Mouse (Mus musculus): ENCODE results near the gene Mkrn1.
A peak's percentile ranks its signal among the peaks of the same experiment; 100 is the strongest.
"Not testable (repeated sequence)": the region's sequence is repeated elsewhere in the genome, so short reads cannot be mapped to it uniquely, and the experiment has no call there.

Mkrn1 gene

GRCm38 (mm10) chr6:39430722-39431121 lies 10.5 kb upstream of the Mkrn1 start:
- no peak for DNase-seq (ENCODE audit: low spot score)

GRCm38 (mm10) chr6:39429007-39429788 lies 8.9 kb upstream of the Mkrn1 start:
- DNase-seq (ENCODE audit: low spot score) = no peak

- DNase-seq (ENCODE audit: low spot score) = no peak
Measured at GRCm38 (mm10) chr6:39427276-39428003, 7.2 kb upstream of the Mkrn1 start.

GRCm38 (mm10) chr6:39426725-39427124 lies 6.5 kb upstream of the Mkrn1 start:
- no peak for DNase-seq (ENCODE audit: low spot score)

GRCm38 (mm10) chr6:39425181-39425580 lies 4.9 kb upstream of the Mkrn1 start:
- DNase-seq (ENCODE audit: low spot score) = no peak

- DNase-seq (ENCODE audit: low spot score) = no peak
Measured at GRCm38 (mm10) chr6:39423686-39424085, 3.4 kb upstream of the Mkrn1 start.

- no peak for DNase-seq (ENCODE audit: low spot score)
Measured at GRCm38 (mm10) chr6:39423130-39423551, 2.9 kb upstream of the Mkrn1 start.

GRCm38 (mm10) chr6:39420867-39421266 lies 605 bp upstream of the Mkrn1 start:
- DNase-seq (ENCODE audit: low spot score) = no peak

GRCm38 (mm10) chr6:39419386-39419850 lies 844 bp downstream of the Mkrn1 start:
- no peak for DNase-seq (ENCODE audit: low spot score)

GRCm38 (mm10) chr6:39416654-39417053 lies 3.6 kb downstream of the Mkrn1 start:
- not testable (repeated sequence) for DNase-seq (ENCODE audit: low spot score)

GRCm38 (mm10) chr6:39415762-39416161 lies 4.5 kb downstream of the Mkrn1 start:
- peak; percentile 88 for DNase-seq (ENCODE audit: low spot score)

- no peak for DNase-seq (ENCODE audit: low spot score)
Measured at GRCm38 (mm10) chr6:39414106-39414505, 6.2 kb downstream of the Mkrn1 start.

- DNase-seq (ENCODE audit: low spot score) = no peak
Measured at GRCm38 (mm10) chr6:39406480-39406879, 13.8 kb downstream of the Mkrn1 start.

- no peak for DNase-seq (ENCODE audit: low spot score)
Measured at GRCm38 (mm10) chr6:39403136-39403535, 17.1 kb downstream of the Mkrn1 start.

GRCm38 (mm10) chr6:39400343-39400742 lies 19.9 kb downstream of the Mkrn1 start:
- peak; percentile 71 for DNase-seq (ENCODE audit: low spot score)

GRCm38 (mm10) chr6:39398342-39398741 lies 21.9 kb downstream of the Mkrn1 start:
- DNase-seq (ENCODE audit: low spot score) = no peak

GRCm38 (mm10) chr6:39397046-39397445 lies 23.2 kb downstream of the Mkrn1 start:
- DNase-seq (ENCODE audit: low spot score) = no peak

- no peak for DNase-seq (ENCODE audit: low spot score)
Measured at GRCm38 (mm10) chr6:39395916-39396315, 24.3 kb downstream of the Mkrn1 start.

- DNase-seq (ENCODE audit: low spot score) = no peak
Measured at GRCm38 (mm10) chr6:39395471-39395870, 24.8 kb downstream of the Mkrn1 start.

GRCm38 (mm10) chr6:39389988-39390387 lies 30.3 kb downstream of the Mkrn1 start:
- no peak for DNase-seq (ENCODE audit: low spot score)

GRCm38 (mm10) chr6:39381125-39381880 lies 39.0 kb downstream of the Mkrn1 start, which contains the start of gene Rab19:
Gene Rab19 (plus strand): TSS chr6:39381175.
- no peak for DNase-seq (ENCODE audit: low spot score)

GRCm38 (mm10) chr6:39380276-39380675 lies 40.0 kb downstream of the Mkrn1 start:
- DNase-seq (ENCODE audit: low spot score) = no peak

Data from testis, postnatal 10 days (tissue).